Mouse (Mus musculus) cerebellum, adult 2 months (tissue): Measurements from ENCODE around the gene Nacad.

Source experiments
- CTCF ChIP-seq: fragments of 200-500 bp; IDR thresholded peaks from 2 replicates; pipeline ENCODE4 v1.5.1; 2011; ENCODE audit warnings: low read depth, mild to moderate bottlenecking, control low read depth, low read length, moderate library complexity, borderline replicate concordance; ENCODE audit not compliant: insufficient read depth
- POLR2A ChIP-seq: fragments of 200-500 bp; IDR thresholded peaks from 2 replicates; pipeline ENCODE4 v1.6.1; 2011; ENCODE audit warnings: low read length, control low read depth, borderline replicate concordance; ENCODE audit not compliant: insufficient read depth

GRCm38 (mm10) chr11:6593406-6593805 is 12.4 kb downstream of the Nacad start:
- TF ChIP-seq POLR2A (no peak), CTCF (no peak)
